Mouse (Mus musculus) myocyte (in vitro differentiated cells): ENCODE results near the gene Tgm2. TPM values are rescaled to one million over a fixed set of nuclear protein-coding genes. Genes with fewer than 3 reads are reported as not detected.

Source experiments
- H3K27me3 ChIP-seq: one replicate; pipeline ENCODE4 v1.6.1; 2011; ENCODE audit not compliant: control insufficient read depth, insufficient read depth, insufficient read length
- H3K36me3 ChIP-seq: one replicate; pipeline ENCODE4 v1.6.1; 2011; ENCODE audit not compliant: control insufficient read depth, insufficient read depth
- H3K4me2 ChIP-seq: one replicate; pipeline ENCODE4 v1.6.1; 2011; ENCODE audit warnings: low read depth, control low read depth
- H3K4me3 ChIP-seq: one replicate; pipeline ENCODE4 v1.5.1; 2011; ENCODE audit warnings: mild to moderate bottlenecking, control low read depth, moderate library complexity
- H3K79me2 ChIP-seq: one replicate; pipeline ENCODE4 v1.6.1; 2011; ENCODE audit not compliant: control insufficient read depth, insufficient read depth
- H3ac ChIP-seq: one replicate; pipeline ENCODE4 v1.6.1; 2011; ENCODE audit not compliant: control insufficient read depth, insufficient read length
- CEBPB ChIP-seq: IDR thresholded peaks from 2 replicates; pipeline ENCODE4 v1.6.1; 2011; ENCODE audit warnings: mild to moderate bottlenecking, moderate library complexity; ENCODE audit not compliant: poor library complexity, insufficient read depth, severe bottlenecking
- E2F4 ChIP-seq: IDR thresholded peaks from one replicate; pipeline ENCODE4 v1.6.1; 2011; ENCODE audit warnings: mild to moderate bottlenecking, control low read depth, moderate library complexity; ENCODE audit not compliant: insufficient read depth
- MAX ChIP-seq: IDR thresholded peaks from one replicate; pipeline ENCODE4 v1.6.1; 2011; ENCODE audit warnings: low read depth, mild to moderate bottlenecking, control low read depth
- MYOD1 ChIP-seq, 3 experiments: IDR thresholded peaks; one replicate each; pipeline ENCODE4 v1.6.1; 2011; ENCODE audit warnings: control low read depth in 2 of 3, low read depth in 2 of 3, mild to moderate bottlenecking in 2 of 3, moderate library complexity in 1 of 3; ENCODE audit not compliant: insufficient read length in 2 of 3, control insufficient read depth in 1 of 3
- MYOG ChIP-seq, 3 experiments: IDR thresholded peaks; one replicate each; pipeline ENCODE4 v1.6.1; 2011; ENCODE audit warnings: control low read depth in 2 of 3, low read depth in 2 of 3, mild to moderate bottlenecking in 2 of 3; ENCODE audit not compliant: insufficient read length in 2 of 3, control insufficient read depth in 1 of 3, insufficient read depth in 1 of 3
- POLR2A ChIP-seq: IDR thresholded peaks from one replicate; pipeline ENCODE4 v1.6.1; 2011; ENCODE audit warnings: low read depth, mild to moderate bottlenecking, control low read depth, moderate library complexity; ENCODE audit not compliant: insufficient read length
- POLR2AphosphoS2 ChIP-seq: IDR thresholded peaks from one replicate; pipeline ENCODE4 v1.6.1; 2011; ENCODE audit warnings: low read depth, control low read depth; ENCODE audit not compliant: insufficient read length
- REST ChIP-seq: IDR thresholded peaks from one replicate; pipeline ENCODE4 v1.6.1; 2011; ENCODE audit warnings: mild to moderate bottlenecking, control low read depth, moderate library complexity; ENCODE audit not compliant: insufficient read depth, insufficient read length
- SRF ChIP-seq: IDR thresholded peaks from one replicate; pipeline ENCODE4 v1.6.1; 2011; ENCODE audit warnings: low read depth; ENCODE audit not compliant: control insufficient read depth, insufficient read length
- TCF12 ChIP-seq: IDR thresholded peaks from one replicate; pipeline ENCODE4 v1.6.1; 2011; ENCODE audit warnings: mild to moderate bottlenecking, control low read depth; ENCODE audit not compliant: poor library complexity, insufficient read depth, severe bottlenecking
- TCF3 ChIP-seq: IDR thresholded peaks from one replicate; pipeline ENCODE4 v1.6.1; 2011; ENCODE audit warnings: low read depth, control low read depth; ENCODE audit not compliant: insufficient read length
- USF1 ChIP-seq: IDR thresholded peaks from one replicate; pipeline ENCODE4 v1.6.1; 2011; ENCODE audit warnings: low read depth, mild to moderate bottlenecking, control low read depth, moderate library complexity
- polyA plus RNA-seq: library from polyadenylated mRNA; unstranded; fragments of >200 nt; fragmentation: generic; extraction: Trizol; gene quantifications from one replicate; pipeline ENCODE4 v1.2.1, GENCODE M21; 2012; ENCODE audit warnings: missing spikeins

Tgm2 gene
- polyA plus RNA-seq, 1 experiment, result 61.0 TPM

- H3K36me3 ChIP-seq, result no peaks in the 10 kb centered on the region
- no peak overlapping the region for H3ac ChIP-seq
- H3K27me3 ChIP-seq, result no peaks in the 10 kb centered on the region
- H3K79me2 ChIP-seq, result no peaks in the 10 kb centered on the region
- TF ChIP-seq MAX, result no peak
- TF ChIP-seq MYOD1 (IDR thresholded peaks at IDR 0.05; ENCODE audit: control insufficient read depth in 1 of 3, insufficient read length in 2 of 3, low read depth in 2 of 3), result no peak
- no peak for TF ChIP-seq CEBPB
- TF ChIP-seq TCF3, result no peak
- TF ChIP-seq POLR2A, result no peak
- no peak for TF ChIP-seq REST
- TF ChIP-seq MYOG (IDR thresholded peaks at IDR 0.05; ENCODE audit: control insufficient read depth in 1 of 3, insufficient read depth in 1 of 3, insufficient read length in 2 of 3, low read depth in 2 of 3), result no peak
- TF ChIP-seq POLR2AphosphoS2, result no peak
- TF ChIP-seq TCF12, result no peak
- no peak overlapping the region for H3K4me3 ChIP-seq
- H3K4me2 ChIP-seq, result no peak overlapping the region
Observed at GRCm38 (mm10) chr2:158151077-158151476, 4.8 kb upstream of the Tgm2 start.

GRCm38 (mm10) chr2:158146971-158147370 is 735 bp upstream of the Tgm2 start:
- Histone ChIP-seq H3K4me2 (no peak overlapping the region), H3K27me3 (no peaks in the 10 kb centered on the region), H3K4me3 (no peak overlapping the region), H3ac (no peak overlapping the region), H3K36me3 (no peaks in the 10 kb centered on the region), H3K79me2 (no peaks in the 10 kb centered on the region)
- TF ChIP-seq CEBPB (no peak), MYOG (IDR thresholded peaks at IDR 0.05; ENCODE audit: control insufficient read depth in 1 of 3, insufficient read depth in 1 of 3, insufficient read length in 2 of 3, low read depth in 2 of 3) (no peak), MYOD1 (IDR thresholded peaks at IDR 0.05; ENCODE audit: control insufficient read depth in 1 of 3, insufficient read length in 2 of 3, low read depth in 2 of 3) (no peak), TCF3 (no peak), USF1 (no peak), POLR2AphosphoS2 (no peak), E2F4 (no peak), TCF12 (no peak)

- peak overlapping the region; percentile 74 for H3K4me2 ChIP-seq
- H3K79me2 ChIP-seq, result no peaks in the 10 kb centered on the region
- H3K36me3 ChIP-seq, result no peaks in the 10 kb centered on the region
- TF ChIP-seq POLR2A (no peak), USF1 (no peak), SRF (no peak), CEBPB (no peak), REST (no peak), MAX (no peak), MYOG (IDR thresholded peaks at IDR 0.05; ENCODE audit: control insufficient read depth in 1 of 3, insufficient read depth in 1 of 3, insufficient read length in 2 of 3, low read depth in 2 of 3) (no peak), E2F4 (no peak), MYOD1 (IDR thresholded peaks at IDR 0.05; ENCODE audit: control insufficient read depth in 1 of 3, insufficient read length in 2 of 3, low read depth in 2 of 3) (no peak), TCF3 (no peak), TCF12 (no peak), POLR2AphosphoS2 (no peak)
- H3K27me3 ChIP-seq, result no peaks in the 10 kb centered on the region
- H3K4me3 ChIP-seq, result peak overlapping the region; percentile 17
- H3ac ChIP-seq, result peak overlapping the region; percentile 22
Observed at GRCm38 (mm10) chr2:158145528-158146065, 639 bp downstream of the Tgm2 start.

DNA sequence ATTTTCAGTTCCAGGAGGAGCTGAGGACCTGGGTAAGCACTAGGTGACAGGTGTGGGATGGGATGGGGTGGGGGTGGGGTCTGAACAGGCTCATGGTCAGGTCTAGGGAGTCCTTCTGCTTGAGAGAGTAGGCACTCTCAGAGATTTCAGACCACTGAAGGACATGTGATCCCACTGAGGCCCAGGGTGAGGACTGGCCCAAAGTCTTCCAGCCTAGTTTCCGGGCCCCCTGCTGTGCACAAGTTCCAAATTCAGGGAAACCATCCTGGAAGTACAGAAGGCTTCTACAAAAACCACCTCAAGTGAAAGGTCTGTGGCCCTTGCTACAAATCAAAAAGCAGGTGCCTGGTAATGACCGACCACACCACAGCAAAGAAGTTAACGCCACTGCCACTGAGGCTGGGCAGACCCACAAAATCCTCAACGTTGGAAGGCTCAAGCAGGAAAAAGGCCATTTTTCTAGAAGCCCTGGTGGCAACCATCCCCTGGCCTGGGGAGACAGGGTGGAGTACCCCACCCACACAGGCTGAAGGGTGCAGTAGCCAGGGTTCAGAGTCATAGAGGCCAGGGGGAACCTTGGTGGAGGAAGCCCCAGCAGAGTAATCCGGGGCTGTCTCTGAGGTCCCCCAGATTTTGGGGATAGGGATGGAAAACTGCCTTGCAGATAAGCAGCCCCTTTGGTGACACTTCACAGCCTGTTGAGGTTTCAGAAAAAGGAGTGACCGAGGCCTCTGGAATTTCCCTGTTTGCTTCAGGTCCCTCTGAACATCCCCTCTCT is 1.3 kb downstream of the Tgm2 start:
- TF ChIP-seq CEBPB (no peak), MYOD1 (IDR thresholded peaks at IDR 0.05; ENCODE audit: control insufficient read depth in 1 of 3, insufficient read length in 2 of 3, low read depth in 2 of 3) (no peak)
- Histone ChIP-seq H3K27me3 (no peaks in the 10 kb centered on the region), H3K79me2 (no peaks in the 10 kb centered on the region), H3ac (no peak overlapping the region), H3K4me3 (peak overlapping the region; percentile 17), H3K36me3 (no peaks in the 10 kb centered on the region), H3K4me2 (peak overlapping the region; percentile 74)

DNA sequence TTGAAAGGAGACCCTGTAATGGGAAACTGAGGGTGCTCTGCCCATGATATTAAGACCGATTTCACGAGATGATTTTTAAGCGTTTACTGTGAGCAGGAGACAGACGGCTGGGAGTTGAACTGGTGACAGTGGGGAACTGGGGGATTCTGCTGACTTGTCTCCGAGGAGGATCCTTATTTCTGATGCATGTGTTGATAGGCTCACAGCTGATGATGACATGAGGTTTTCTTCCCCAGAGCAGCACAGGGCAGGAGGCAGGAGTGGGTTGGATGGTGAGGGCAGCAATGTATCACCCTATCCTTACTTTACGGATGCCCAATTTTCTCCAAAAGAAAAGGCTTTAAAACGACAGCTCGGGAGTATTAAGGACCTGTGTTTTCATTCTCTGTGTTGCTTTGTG is 2.0 kb downstream of the Tgm2 start:
- H3K4me2 ChIP-seq, result peak overlapping the region; percentile 74

More for the DNA sequence above, 2.0 kb downstream of the Tgm2 start:
- no peaks in the 10 kb centered on the region for H3K79me2 ChIP-seq
- no peaks in the 10 kb centered on the region for H3K36me3 ChIP-seq
- H3ac ChIP-seq, result no peak overlapping the region
- TF ChIP-seq MAX (no peak), CEBPB (no peak), POLR2AphosphoS2 (no peak), USF1 (no peak), TCF12 (no peak), SRF (no peak), E2F4 (no peak), MYOG (IDR thresholded peaks at IDR 0.05; ENCODE audit: control insufficient read depth in 1 of 3, insufficient read depth in 1 of 3, insufficient read length in 2 of 3, low read depth in 2 of 3) (no peak), REST (no peak), POLR2A (no peak), TCF3 (no peak), MYOD1 (IDR thresholded peaks at IDR 0.05; ENCODE audit: control insufficient read depth in 1 of 3, insufficient read length in 2 of 3, low read depth in 2 of 3) (no peak)
- no peak overlapping the region for H3K4me3 ChIP-seq
- H3K27me3 ChIP-seq, result no peaks in the 10 kb centered on the region
